Mouse (Mus musculus) midbrain, embryonic 13.5 days (tissue): Measurements from ENCODE around the gene Acad11. TPM values are rescaled to one million over a fixed set of nuclear protein-coding genes. Genes with fewer than 3 reads are reported as not detected.

Source experiments
- ATAC-seq: fragments of 200-750 bp; cut with Nextera tagmentation; 2 replicates; pipeline ENCODE4 v1.8.0; 2017; ENCODE audit warnings: mild to moderate bottlenecking, moderate TSS enrichment, moderate library complexity
- H3K27ac ChIP-seq: fragments of 300-500 bp; sonication (generic); 2 replicates; pipeline ENCODE4 v1.5.1; 2015; ENCODE audit warnings: inconsistent platforms, mild to moderate bottlenecking, moderate library complexity
- H3K27me3 ChIP-seq: fragments of 300-500 bp; sonication (generic); 2 replicates; pipeline ENCODE4 v1.6.1; 2015; ENCODE audit warnings: mild to moderate bottlenecking, inconsistent platforms
- H3K36me3 ChIP-seq: fragments of 300-500 bp; sonication (generic); 2 replicates; pipeline ENCODE4 v1.6.1; 2015; ENCODE audit warnings: mild to moderate bottlenecking, inconsistent platforms
- H3K4me1 ChIP-seq: fragments of 300-500 bp; sonication (generic); replicated peaks from 2 replicates; pipeline ENCODE4 v1.6.1; 2015; ENCODE audit warnings: inconsistent platforms
- H3K4me2 ChIP-seq: fragments of 300-500 bp; sonication (generic); replicated peaks from 2 replicates; pipeline ENCODE4 v1.6.1; 2015; ENCODE audit warnings: moderate library complexity, mild to moderate bottlenecking, inconsistent platforms
- H3K4me3 ChIP-seq: fragments of 300-500 bp; sonication (generic); replicated peaks from 2 replicates; pipeline ENCODE4 v1.5.1; 2015; ENCODE audit warnings: mild to moderate bottlenecking, inconsistent platforms
- H3K9ac ChIP-seq: fragments of 300-500 bp; sonication (generic); replicated peaks from 2 replicates; pipeline ENCODE4 v1.6.1; 2015; ENCODE audit warnings: mild to moderate bottlenecking, inconsistent platforms
- H3K9me3 ChIP-seq: fragments of 300-500 bp; sonication (generic); 2 replicates; pipeline ENCODE4 v1.6.1; 2016; ENCODE audit warnings: mild to moderate bottlenecking, inconsistent platforms
- WGBS: fragments of 180-500 bp; shearing (Covaris S2); methylation state at CpG from one replicate; pipeline ENCODE4 v1.1.7; 2015; 5-methylcytosine and 5-hydroxymethylcytosine counted together
- polyA plus RNA-seq: library from polyadenylated mRNA; unstranded; fragments of >200 nt; fragmentation: Nextera tagmentation; extraction: Ambion mirVana; gene quantifications from 2 replicates; pipeline ENCODE4 v1.2.1, GENCODE M21; 2015

Acad11 gene
- polyA plus RNA-seq, 1 experiment from 2014 or later = 7.7 TPM

GRCm38 (mm10) chr9:104123622-104124021 lies 60.4 kb downstream of the Acad11 start:
- Histone ChIP-seq H3K27me3 (no peaks in the 10 kb centered on the region), H3K4me3 (no peak overlapping the region), H3K9me3 (no peaks in the 10 kb centered on the region), H3K4me2 (no peak overlapping the region), H3K9ac (no peak overlapping the region), H3K36me3 (no peaks in the 10 kb centered on the region), H3K4me1 (peaks cover 20% of the 10 kb centered on the region), H3K27ac (no peak overlapping the region)
- no peak for ATAC-seq
- WGBS = 40% methylated on average over 5 of the region's 5 CpGs

GRCm38 (mm10) chr9:104126833-104127232 lies 63.7 kb downstream of the Acad11 start, which contains the start of gene Ackr4:
Gene Ackr4 (minus strand): TSS chr9:104126933.
- peaks cover 20% of the 10 kb centered on the region for H3K4me1 ChIP-seq
- ATAC-seq = no peak
- H3K36me3 ChIP-seq = no peaks in the 10 kb centered on the region
- H3K27me3 ChIP-seq = no peaks in the 10 kb centered on the region
- H3K9me3 ChIP-seq = no peaks in the 10 kb centered on the region
- no peak within 1 kb of the TSS for H3K4me3 ChIP-seq
- H3K9ac ChIP-seq = no peak within 1 kb of the TSS
- WGBS = 72% methylated on average over 3 of the region's 3 CpGs
- no peak within 1 kb of the TSS for H3K4me2 ChIP-seq
- H3K27ac ChIP-seq = no peak within 1 kb of the TSS

GRCm38 (mm10) chr9:104128110-104128509 lies 64.9 kb downstream of the Acad11 start:
- Histone ChIP-seq H3K9ac (no peak overlapping the region), H3K4me3 (no peak overlapping the region), H3K9me3 (no peaks in the 10 kb centered on the region), H3K36me3 (no peaks in the 10 kb centered on the region), H3K4me1 (peaks cover 20% of the 10 kb centered on the region), H3K4me2 (no peak overlapping the region), H3K27ac (no peak overlapping the region; the same call in 1 of the 2 replicates), H3K27me3 (no peaks in the 10 kb centered on the region)
- WGBS = 26% methylated on average over 2 of the region's 2 CpGs
- no peak for ATAC-seq

GRCm38 (mm10) chr9:104130141-104130755 lies 67.1 kb downstream of the Acad11 start:
- H3K9me3 ChIP-seq = no peaks in the 10 kb centered on the region
- 93% methylated on average over 9 of the region's 9 CpGs for WGBS
- ATAC-seq = no peak
- peaks cover 9% of the 10 kb centered on the region for H3K4me1 ChIP-seq
- no peaks in the 10 kb centered on the region for H3K36me3 ChIP-seq
- no peak overlapping the region for H3K4me3 ChIP-seq
- H3K27me3 ChIP-seq = no peaks in the 10 kb centered on the region
- H3K9ac ChIP-seq = no peak overlapping the region
- no peak overlapping the region for H3K27ac ChIP-seq
- no peak overlapping the region for H3K4me2 ChIP-seq

- Histone ChIP-seq H3K9me3 (no peaks in the 10 kb centered on the region), H3K4me1 (no peaks in the 10 kb centered on the region), H3K4me3 (no peak overlapping the region), H3K9ac (no peak overlapping the region), H3K4me2 (no peak overlapping the region), H3K27ac (no peak overlapping the region), H3K27me3 (no peaks in the 10 kb centered on the region), H3K36me3 (no peaks in the 10 kb centered on the region)
- no peak for ATAC-seq
- WGBS = 91% methylated on average over 6 of the region's 6 CpGs
These were observed 77.2 kb downstream of the Acad11 start for GRCm38 (mm10) chr9:104140351-104140750.

GRCm38 (mm10) chr9:104142805-104143204 lies 79.6 kb downstream of the Acad11 start:
- Histone ChIP-seq H3K9ac (no peak overlapping the region), H3K4me3 (no peak overlapping the region), H3K27ac (no peak overlapping the region), H3K4me2 (no peak overlapping the region), H3K4me1 (no peaks in the 10 kb centered on the region), H3K36me3 (no peaks in the 10 kb centered on the region), H3K27me3 (no peaks in the 10 kb centered on the region), H3K9me3 (no peaks in the 10 kb centered on the region)
- WGBS = 88% methylated on average over 14 of the region's 14 CpGs
- ATAC-seq = no peak

- Histone ChIP-seq H3K36me3 (0 out of 2 replicates have a peak, but pooled peaks cover 2% of the 10 kb centered on the region), H3K9ac (no peak overlapping the region), H3K9me3 (no peaks in the 10 kb centered on the region), H3K4me3 (no peak overlapping the region), H3K4me2 (no peak overlapping the region), H3K27ac (no peak overlapping the region), H3K27me3 (no peaks in the 10 kb centered on the region), H3K4me1 (no peaks in the 10 kb centered on the region)
- no peak for ATAC-seq
- WGBS = 88% methylated on average over 8 of the region's 8 CpGs
These were observed 81.3 kb downstream of the Acad11 start for GRCm38 (mm10) chr9:104144314-104144996.

GRCm38 (mm10) chr9:104146683-104147082 lies 83.5 kb downstream of the Acad11 start:
- H3K9ac ChIP-seq = no peak overlapping the region
- no peak overlapping the region for H3K4me3 ChIP-seq
- H3K4me2 ChIP-seq = no peak overlapping the region
- no peak overlapping the region for H3K27ac ChIP-seq
- no peaks in the 10 kb centered on the region for H3K9me3 ChIP-seq
- H3K27me3 ChIP-seq = no peaks in the 10 kb centered on the region
- ATAC-seq = no peak
- no peaks in the 10 kb centered on the region for H3K4me1 ChIP-seq
- WGBS = 91% methylated on average over 7 of the region's 7 CpGs
- peaks cover 23% of the 10 kb centered on the region for H3K36me3 ChIP-seq

- Histone ChIP-seq H3K27ac (no peak overlapping the region), H3K27me3 (no peaks in the 10 kb centered on the region), H3K4me1 (no peaks in the 10 kb centered on the region), H3K9me3 (no peaks in the 10 kb centered on the region), H3K4me2 (no peak overlapping the region), H3K9ac (no peak overlapping the region), H3K36me3 (peaks cover 45% of the 10 kb centered on the region), H3K4me3 (no peak overlapping the region)
- no peak for ATAC-seq
- 92% methylated on average over 7 of the region's 7 CpGs for WGBS
These were observed 85.8 kb downstream of the Acad11 start for GRCm38 (mm10) chr9:104148969-104149368.

- Histone ChIP-seq H3K27me3 (no peaks in the 10 kb centered on the region), H3K9ac (no peak overlapping the region), H3K27ac (no peak overlapping the region), H3K9me3 (no peaks in the 10 kb centered on the region), H3K4me3 (no peak overlapping the region), H3K4me1 (no peaks in the 10 kb centered on the region), H3K4me2 (no peak overlapping the region), H3K36me3 (peaks cover 76% of the 10 kb centered on the region)
- no peak for ATAC-seq
- 98% methylated on average over 7 of the region's 7 CpGs for WGBS
These were observed 88.9 kb downstream of the Acad11 start for GRCm38 (mm10) chr9:104152121-104152520.

- no peak overlapping the region for H3K9ac ChIP-seq
- no peaks in the 10 kb centered on the region for H3K9me3 ChIP-seq
- H3K4me2 ChIP-seq = no peak overlapping the region
- H3K4me3 ChIP-seq = no peak overlapping the region
- no peaks in the 10 kb centered on the region for H3K4me1 ChIP-seq
- ATAC-seq = no peak
- 95% methylated on average over 14 of the region's 14 CpGs for WGBS
- peaks cover 96% of the 10 kb centered on the region for H3K36me3 ChIP-seq
- H3K27ac ChIP-seq = no peak overlapping the region
- no peaks in the 10 kb centered on the region for H3K27me3 ChIP-seq
These were observed 92.0 kb downstream of the Acad11 start for GRCm38 (mm10) chr9:104155100-104155715.

- Histone ChIP-seq H3K4me1 (no peaks in the 10 kb centered on the region), H3K9me3 (no peaks in the 10 kb centered on the region), H3K27ac (no peak overlapping the region), H3K4me3 (no peak overlapping the region), H3K27me3 (no peaks in the 10 kb centered on the region), H3K36me3 (peaks cover 97% of the 10 kb centered on the region), H3K9ac (no peak overlapping the region), H3K4me2 (no peak overlapping the region)
- WGBS = 98% methylated on average over 8 of the region's 8 CpGs
- no peak for ATAC-seq
These were observed 93.3 kb downstream of the Acad11 start for GRCm38 (mm10) chr9:104156506-104156905.
